Mouse (Mus musculus): ENCODE data around the gene 1700013G24Rik.

DNA sequence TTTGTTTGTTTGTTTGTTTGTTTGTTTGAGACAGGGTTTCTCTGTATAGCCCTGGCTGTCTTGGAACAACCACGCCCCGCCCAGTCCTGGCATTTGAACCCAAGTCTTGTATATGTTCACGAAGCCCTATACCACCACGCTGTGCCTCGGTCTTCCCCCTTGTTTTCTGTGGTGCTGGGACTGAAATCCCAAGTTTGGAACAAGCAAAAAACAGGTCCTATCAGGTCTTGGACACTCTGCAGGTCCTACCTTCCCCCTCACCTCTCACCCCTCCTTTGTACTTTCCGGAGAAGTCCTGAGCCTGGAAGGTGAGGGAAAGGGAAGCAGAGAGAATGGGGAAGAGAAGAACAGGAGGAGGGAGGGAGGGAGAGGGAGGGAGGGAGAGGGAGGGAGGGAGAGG, 894 bp upstream of the 1700013G24Rik start:
- TF ChIP-seq CTCF (IDR thresholded peaks at IDR 0.05; ENCODE audit: low read depth), result no peak
- no peak for TF ChIP-seq EP300 (IDR thresholded peaks at IDR 0.05; ENCODE audit: low read depth)
